Mouse (Mus musculus): Measurements from ENCODE around the gene Kif14.
A peak's percentile ranks its signal among the peaks of the same experiment; 100 is the strongest.

Kif14 gene

DNA sequence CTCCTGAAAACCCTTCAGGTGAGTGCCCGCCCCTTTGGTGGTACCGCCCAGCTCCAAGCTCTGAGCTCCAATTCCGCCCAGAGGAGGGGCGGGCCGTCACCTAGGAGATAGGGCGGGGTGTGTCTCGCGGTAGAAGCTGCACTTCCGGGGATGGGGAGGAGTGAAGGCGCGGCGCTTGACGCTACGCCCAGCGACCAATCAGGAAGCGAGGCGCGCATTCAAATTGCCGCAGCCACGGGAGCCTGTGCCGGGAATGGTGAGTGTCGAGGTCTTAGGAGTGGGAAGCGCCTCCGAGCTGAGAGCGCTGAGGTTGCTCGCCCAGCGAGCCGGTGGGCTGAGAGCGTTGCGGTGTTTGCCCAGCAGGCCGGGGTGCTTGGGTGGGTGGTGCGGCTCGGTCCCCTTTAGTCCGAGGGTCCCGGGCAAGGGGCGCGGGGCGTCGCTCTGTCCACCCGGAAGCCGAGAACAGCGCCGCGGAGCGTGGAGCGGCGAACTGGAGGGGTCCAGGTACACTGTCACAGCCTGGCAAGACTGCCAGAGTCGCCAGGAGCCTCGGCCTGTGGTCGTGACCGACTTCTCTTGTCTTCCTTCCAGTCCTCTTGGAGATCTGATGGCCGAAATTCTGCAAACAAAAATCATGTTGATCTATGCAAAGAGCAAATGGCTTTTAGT, at the start of gene Kif14:
Kif14 (plus strand) TSS at position 201 of the 669 bp plus-strand sequence.
- DNase-seq (ENCODE audit: low spot score in 2 of 2), result peak; percentile 93 to 94

DNA sequence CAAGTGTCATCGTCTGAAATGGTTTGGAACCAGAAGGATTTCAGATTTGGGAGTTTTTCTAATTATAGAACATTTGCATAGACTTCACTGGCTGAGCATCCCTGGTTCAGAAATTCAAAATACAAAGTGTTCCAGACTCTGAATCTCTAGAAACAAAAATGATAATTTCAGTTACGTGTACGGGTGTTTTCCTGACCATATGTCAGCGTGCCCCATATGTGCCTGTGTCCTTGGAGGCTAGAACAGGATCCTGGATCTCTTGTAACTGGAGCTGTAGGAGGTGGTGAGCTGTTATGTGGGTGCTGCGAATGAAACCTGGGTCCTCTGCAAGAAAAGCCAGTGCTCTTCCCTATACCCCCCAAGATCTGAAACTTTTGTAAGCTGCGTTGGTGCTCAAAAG, 47.8 kb upstream of the Kif14 start:
- DNase-seq (ENCODE audit: low spot score in 2 of 2), result no peak

DNA sequence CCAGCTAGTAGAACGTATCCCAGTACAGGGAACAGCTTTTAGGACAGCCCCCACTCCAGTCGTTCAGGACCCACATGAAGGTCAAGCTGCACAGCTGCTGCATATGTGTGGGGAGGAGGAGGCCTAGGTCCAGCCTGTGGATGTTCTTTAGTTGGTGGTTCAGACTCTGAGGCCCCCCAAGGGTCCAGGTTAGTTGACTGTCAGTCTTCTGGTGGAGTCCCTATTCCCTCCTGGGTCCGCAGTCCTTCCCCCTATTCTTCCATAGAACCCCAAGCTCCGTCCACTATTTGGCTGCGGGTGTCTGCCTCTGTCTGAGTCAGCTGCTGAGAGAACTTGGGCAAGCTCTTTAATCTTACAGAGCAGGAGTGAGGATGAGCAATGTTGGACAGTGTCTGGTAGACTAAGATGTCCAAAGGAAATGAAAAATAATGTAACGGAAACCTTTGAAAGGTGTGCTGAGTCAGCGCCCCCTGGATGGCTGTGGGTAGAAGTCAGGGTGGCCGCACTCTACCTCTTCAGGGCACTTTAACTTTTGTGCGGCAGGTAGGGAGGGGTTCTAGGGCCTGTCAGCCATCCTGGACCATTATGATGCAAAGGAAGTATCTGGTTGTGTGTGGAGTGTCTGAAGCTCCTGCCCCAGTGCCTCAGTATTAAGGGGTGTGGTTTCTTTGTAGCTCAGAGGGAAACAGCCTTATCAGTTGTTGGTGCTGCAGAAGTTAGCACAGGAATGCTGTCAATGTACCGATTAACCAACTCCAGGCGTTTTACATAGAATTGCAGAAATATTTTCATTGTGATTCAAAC, 38.8 kb upstream of the Kif14 start:
- no peak for DNase-seq (ENCODE audit: low spot score in 2 of 2)

DNA sequence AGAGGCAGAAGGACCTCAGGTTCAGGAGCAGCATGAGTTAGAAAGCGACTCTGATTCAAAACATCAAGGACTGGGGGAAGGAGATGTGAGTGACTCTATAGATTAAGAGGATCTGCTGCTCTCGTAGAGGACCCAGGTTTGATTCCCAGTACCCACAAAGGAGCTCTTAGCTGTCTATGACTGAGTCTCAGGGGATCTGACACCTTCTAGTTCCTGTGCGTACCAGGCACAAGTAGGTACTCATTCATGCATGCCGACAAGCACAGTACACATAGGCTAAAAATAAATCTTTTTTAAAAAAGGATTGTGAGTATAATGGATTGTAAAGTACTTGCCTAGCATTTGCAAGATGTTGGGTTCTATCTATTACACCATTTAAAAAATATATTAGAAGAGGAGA, 37.2 kb upstream of the Kif14 start:
- DNase-seq (ENCODE audit: low spot score in 2 of 2), result no peak

DNA sequence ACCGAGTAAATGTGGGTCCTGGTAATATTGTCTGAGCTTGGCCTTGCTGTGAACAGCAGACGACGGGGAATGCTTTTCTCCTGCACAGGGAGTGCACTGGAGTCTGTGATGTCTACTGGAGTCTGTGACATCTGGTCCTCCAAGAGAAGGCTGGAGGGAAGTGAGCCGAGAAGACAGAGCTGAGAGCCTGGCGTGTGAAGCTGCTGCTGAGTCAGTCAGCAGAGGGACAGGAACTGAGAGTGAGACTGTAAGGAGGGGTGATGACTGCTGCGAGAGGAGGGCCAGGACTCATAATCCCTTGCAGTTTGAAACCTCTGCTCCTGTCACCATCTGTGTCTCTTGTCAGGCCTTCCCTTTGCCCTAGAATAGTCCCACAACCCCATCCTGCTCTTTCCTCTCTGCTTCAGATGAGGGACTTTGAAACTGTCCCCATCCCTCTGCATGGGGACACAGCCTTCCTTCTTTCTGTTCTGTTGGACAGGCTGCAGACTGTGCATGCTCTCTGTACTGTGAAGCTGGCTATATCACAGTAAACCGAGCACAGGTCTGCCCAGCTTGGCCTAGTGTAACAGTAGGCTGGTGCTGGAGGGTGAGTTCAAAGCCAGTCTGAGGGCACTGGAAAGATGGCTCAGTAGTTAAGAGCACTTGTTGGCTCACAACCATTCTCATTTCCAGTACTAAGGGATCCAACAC, 35.9 kb upstream of the Kif14 start:
- no peak for DNase-seq (ENCODE audit: low spot score in 2 of 2)

DNA sequence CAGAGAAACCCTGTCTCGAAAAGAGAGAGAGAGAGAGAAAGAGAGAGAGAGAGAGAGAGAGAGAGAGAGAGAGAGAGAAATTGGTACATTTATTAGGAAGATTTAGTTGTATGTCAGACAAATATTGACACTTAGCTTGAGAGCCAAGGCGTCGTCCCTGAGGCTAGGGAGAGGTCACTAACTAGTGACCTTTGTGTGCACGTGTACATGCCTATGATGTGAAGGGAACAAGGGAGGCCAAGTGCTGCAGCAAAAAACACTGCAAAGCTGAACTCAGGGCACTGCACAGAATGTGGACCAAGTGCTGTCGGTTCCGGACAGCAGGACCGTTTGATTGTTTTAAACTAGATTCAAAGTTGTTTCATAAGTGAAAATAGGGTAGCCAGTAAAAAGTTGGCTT, 25.4 kb upstream of the Kif14 start:
- DNase-seq (ENCODE audit: low spot score in 2 of 2), result no peak

DNA sequence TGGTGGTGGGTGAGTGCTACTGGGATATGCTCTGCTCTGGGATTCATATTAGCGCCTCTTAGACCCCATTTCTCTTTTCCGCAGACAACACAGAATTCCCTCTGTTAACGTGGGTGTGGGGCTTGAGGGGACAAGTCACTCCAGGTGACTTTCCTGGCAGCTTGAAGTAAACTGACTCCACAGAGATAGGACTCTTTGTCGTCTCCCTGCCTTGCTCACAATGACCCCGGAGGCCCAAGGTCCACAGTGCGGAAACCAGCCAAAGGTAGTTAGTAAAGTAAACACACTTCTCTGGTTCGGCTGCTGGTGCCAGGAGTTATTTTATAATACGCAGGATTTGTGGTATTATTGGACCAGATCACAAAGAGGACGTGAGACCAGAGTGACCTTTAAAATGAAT, 23.3 kb upstream of the Kif14 start:
- no peak for DNase-seq (ENCODE audit: low spot score in 2 of 2)

DNA sequence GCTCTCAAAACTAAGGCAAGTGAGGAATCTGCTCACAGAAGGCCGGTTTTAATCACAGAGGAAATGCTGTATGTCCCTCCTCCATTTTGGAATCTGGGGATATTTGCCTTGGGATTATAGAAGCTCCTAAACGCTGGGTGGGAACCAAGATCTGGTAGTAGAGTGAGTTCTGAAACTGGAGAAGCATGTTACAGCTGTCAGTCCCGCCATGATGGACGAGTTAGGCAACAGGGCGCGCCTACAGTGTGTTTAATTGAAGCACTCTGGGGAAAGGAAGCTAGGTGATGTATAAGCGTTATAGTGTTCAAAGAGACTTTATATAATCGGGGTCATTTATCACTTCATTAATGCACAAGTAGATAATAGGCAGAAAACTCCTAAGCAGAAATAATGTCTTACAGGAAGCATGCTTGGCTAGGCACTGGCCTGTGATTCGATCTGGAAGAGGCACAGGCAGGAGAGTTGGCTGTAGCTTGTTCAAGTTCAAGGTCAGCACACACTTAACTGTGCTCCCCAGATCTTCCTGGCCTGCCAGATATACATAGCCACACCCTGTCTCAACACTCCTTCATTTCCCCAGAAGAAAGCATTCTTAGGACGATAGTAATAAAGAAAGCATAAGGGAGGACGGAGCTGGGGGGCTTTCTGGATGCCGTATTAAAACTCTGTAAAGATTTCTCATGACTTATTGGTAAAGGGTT, 21.4 kb upstream of the Kif14 start:
- no peak for DNase-seq (ENCODE audit: low spot score in 2 of 2)

DNA sequence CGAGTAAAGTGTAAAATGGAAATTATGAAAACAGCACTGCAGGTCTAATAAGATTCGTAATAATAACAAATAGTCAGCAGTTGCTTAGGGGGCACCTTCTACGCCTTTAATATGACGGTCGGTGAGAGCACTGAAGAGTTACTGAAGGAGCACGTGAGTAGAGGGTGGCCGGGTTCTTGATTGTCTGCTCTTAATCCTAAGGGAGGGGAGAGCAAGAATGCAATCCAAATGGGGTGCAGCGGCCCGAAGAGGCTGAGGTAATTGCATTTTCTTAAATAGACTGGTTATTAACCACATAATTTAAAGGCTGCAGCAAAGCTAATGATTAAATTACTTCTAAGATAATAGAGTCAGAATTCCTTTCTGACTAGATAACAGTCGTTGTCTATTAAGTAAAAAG, 19.2 kb upstream of the Kif14 start:
- no peak for DNase-seq (ENCODE audit: low spot score in 2 of 2)

DNA sequence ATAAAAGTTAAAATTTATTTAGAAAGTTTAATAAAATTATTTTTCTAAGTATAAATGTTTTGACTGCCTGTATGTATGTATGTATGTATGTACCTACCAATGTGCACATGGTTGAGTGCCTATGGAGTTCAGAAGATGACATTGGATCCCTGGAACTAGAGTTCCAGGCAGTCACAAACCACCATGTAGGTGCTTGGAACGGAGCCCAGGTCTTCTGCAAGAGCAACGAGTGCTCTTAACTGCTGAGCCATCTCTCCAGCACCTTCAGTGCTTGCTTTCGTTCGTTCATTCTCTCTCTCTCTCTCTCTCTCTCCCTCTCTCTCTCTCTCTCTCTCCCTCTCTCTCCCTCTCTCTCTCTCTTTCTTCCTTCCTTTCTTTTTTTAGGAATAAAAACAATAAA, 18.8 kb upstream of the Kif14 start:
- DNase-seq (ENCODE audit: low spot score in 2 of 2), result no peak

DNA sequence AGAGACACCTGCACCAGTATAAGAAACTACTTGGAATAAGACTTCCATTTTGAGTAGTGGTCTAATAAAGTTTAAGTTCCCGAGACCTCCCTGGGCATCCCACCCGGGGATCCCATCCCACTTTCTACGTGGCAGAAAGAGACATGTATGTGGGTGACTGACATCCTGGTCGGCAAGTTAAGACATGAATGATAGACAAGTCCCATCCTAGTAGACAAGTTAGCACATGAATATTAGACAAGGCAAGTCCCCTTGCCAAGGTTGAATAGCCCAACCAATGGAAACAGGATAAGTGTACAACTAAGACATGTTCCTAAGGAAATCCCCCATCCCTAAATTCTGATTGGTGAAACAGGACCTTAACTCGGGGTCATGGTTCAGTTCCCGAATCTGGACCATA, 16.6 kb upstream of the Kif14 start:
- no peak for DNase-seq (ENCODE audit: low spot score in 2 of 2)

DNA sequence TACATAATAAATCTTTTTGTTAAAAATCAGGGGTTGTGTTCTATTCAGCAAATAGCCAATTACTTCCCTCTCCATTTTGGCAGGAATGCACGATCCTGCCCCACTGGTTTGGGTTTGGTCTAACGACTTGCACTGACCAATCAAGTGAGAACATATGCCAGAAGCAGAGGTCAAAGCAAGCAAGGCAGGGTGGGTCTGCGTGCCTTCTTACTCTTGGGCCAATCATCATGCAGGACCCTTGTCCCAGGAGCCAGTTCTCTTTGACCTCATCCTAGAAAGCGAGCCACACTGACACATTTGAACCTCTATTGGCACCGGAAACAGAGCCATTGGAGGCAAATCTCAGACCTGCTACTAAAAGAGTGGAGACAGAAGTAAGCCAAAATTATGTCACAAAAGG, 15.9 kb upstream of the Kif14 start:
- no peak for DNase-seq (ENCODE audit: low spot score in 2 of 2)

DNA sequence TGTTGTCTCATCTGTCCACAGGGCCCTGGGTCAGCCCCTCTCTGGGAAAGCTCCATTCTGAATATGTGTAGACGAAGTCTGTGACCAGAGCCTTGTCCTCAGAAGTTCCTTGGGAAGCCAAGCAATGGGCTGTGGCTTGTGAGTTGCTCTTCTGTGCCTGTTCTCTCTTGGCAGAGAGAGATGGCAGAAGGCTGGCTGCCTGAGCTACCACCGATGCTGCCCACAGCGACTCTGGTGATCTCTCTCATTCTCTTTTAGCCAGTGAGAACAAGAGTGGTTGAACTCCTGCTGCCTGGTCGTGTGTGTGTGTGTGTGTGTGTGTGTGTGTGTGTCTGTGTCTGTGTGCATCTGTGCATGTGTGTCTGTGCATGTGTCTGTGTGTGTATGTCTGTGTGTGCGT, 13.7 kb upstream of the Kif14 start:
- no peak for DNase-seq (ENCODE audit: low spot score in 2 of 2)

DNA sequence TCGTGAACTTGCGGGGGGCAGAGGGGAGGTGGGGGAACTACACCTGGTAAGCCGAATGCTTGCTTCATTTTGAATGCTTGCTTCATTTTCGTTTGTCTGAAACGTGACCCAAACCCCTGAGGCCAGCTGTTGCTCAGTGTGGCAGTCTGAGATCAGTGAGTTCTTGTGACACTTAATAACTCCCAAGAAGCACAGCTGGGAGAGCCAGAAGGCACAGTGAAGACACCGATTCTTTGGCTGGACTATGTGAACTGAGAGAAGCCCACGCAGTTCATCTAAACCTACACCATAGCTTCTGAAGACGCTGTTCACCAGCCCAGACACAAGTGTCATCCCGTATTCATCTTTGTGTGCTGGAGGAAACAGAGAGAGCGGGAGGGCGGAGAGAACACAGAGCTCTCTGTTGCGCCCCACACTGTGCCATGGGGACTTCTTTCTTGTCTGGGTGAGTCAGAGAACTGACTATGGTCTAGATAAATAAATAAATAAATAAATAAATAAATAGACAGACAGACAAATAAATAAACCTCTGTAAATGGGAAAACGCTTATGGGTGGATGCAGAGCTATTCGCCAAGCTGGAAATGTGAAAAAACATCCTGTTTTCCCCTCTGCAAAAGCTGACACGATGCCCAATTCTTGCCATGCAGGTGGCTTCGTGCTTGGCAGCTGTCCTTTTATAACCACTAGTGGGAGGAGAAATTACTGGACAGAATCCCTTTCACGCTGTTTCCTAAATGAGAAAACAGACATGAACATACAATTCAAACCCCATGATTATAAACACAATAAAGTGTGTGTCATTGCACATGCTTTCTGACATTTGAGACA, 10.2 kb upstream of the Kif14 start:
- DNase-seq (ENCODE audit: low spot score in 2 of 2), result no peak

DNA sequence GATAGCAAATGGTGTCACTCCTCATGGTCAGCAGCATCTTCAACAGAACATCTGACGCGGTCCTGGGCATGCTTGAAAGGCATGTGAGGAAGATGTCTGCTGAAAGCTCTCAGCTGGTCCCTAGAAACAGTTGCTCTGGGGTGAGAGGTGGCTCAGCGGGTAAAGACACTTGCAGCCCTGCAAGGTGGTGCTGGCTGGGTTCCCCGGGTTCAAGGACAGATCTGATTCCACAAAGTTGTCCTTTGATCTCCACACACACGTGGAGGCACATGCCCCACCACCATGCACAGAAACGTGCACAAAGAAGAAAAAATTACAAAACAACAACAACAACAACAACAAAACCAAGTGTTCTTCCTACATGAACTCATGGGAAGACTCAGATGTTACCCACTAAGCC, 9.4 kb upstream of the Kif14 start:
- no peak for DNase-seq (ENCODE audit: low spot score in 2 of 2)

DNA sequence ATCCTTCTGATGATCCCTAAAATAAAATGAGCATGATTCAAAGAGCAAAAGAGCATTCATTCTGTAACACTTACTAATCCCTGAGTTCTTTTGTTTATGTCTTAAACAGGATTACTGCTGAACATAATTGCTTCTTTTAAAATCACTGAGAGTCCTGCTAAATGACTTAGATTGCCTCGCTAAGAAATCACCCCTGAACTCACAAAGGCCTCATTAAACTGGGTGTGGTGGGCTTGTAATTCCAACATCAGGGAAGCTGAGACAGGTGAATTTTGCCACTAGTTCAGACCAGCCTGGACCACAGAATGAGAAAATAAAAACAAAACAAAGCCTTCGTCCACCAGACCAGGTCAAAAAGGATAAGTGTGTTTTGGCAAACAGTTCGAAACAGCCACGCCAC, 8.7 kb upstream of the Kif14 start:
- no peak for DNase-seq (ENCODE audit: low spot score in 2 of 2)

DNA sequence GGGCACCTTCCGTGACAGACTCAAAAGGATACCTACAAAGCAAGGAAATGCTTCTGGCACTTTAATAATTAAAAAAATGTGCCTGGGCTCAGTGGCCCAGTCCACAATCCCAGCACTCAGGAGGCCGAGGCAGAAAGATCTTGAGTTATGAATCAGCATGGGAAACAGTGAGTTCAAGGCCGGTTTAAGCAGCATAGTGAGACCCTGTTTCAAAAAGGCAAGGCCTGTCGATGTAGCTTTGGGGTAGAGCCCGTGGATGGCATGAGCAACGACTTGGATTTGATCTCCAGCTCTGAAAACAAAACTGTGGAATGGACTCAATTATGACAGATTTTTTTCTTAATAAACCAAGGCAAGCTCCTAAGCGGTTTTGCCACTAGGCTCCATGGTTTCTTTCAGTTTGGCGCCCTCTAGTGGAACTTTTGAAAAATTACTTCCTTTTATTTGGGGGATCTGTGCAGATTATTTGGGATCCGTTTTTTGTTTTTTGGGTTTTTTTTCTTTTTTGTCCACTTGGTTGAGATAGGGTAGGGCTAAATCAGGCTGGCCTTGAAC, 7.4 kb upstream of the Kif14 start:
- no peak for DNase-seq (ENCODE audit: low spot score in 2 of 2)

DNA sequence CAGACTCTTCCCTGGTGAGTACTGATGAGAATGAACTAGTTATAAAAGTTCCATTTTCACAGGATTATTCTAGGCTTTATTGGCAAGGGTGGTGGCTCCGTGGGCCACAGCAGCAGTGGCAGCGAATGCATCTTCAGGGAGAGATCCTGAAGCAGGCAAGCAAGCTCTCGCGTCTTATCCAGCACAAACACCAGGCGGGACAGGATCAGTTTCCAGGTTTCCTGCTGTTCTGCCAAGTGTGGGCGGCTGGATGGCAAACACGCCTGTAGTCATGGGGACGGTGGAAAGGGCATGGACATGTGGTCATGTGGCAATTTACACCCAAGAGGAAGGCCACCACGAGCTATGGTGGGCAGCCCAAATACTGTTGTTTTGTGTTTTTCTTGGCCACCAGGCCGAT, 3.7 kb upstream of the Kif14 start:
- DNase-seq (ENCODE audit: low spot score in 2 of 2), result no peak

DNA sequence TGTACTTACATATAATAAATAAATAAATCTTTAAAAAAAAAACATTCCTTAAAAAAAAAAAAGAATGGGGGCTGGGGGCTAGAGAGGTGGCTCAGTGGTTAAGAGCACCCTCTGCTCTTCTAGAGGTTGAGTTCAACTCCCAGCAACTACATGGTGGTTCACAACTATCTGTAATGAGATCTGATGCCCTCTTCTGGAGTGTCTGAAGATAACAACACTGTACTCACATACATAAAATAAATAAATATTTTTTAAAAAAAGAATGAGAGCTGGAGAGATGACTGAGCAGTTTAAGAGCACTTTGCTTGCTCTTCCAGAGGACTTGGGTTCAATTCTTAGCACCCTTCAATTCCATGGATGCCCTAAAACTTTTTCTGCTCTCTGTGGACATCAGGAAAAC, 975 bp upstream of the Kif14 start:
- DNase-seq (ENCODE audit: low spot score in 2 of 2), result no peak

DNA sequence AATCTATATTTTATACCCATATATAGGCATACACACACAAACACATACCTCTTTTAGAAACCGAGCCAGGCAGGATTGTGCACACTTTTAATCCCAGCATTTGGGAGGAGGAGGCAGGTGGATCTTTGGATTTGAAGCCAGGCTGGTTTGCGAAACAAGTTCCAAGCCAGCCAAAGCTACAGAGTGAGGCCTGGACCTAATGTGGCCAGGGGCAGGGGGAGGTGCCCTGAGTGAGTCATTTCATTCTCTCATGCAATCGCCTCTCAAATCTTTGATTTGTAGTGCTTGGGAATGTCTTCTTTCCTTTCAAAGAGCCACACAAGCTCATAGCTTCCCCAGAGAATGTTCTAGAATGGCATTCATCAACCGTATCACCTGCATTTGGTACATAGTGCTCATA, 3.3 kb downstream of the Kif14 start:
- no peak for DNase-seq (ENCODE audit: low spot score in 2 of 2)

DNA sequence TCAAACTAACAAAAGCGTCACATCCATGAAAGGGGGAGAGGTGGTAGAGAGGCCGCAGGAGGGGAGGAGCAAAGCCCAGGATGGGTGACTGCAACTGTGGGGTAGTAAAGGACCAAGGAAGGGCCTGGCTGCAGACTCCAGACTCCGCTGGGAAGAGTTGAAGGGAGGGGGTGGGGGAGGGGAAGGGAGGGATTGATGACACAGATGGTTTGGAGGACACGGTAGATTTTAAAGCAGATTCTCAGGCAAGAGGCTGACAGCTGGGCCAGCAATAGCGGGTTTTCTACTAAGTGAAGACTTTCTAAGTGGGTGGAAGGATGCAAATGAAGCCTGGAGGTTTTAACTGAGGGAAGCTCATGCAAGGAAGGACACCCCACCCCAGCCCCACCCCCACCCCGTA, 4.3 kb downstream of the Kif14 start:
- DNase-seq (ENCODE audit: low spot score in 2 of 2), result no peak

Measured in urinary bladder, postnatal 36 days (tissue).